Mouse (Mus musculus): Measurements from ENCODE around the gene Mnx1. TPM values are rescaled to one million over a fixed set of nuclear protein-coding genes. Genes with fewer than 3 reads are reported as not detected.

Mnx1 gene
- polyA plus RNA-seq, 2 experiments: not detected

GRCm38 (mm10) chr5:29471855-29472665 lies 6.2 kb downstream of the Mnx1 start:
- Histone ChIP-seq H3K4me3 (ENCODE audit: insufficient read depth in 1 of 2, low read depth in 2 of 2, low read length in 2 of 2) (no peak overlapping the region), H3K27ac (no peak overlapping the region), H3K9ac (replicated peaks) (no peak overlapping the region), H3K9me3 (ENCODE audit: control insufficient read depth, low read length) (no peaks in the 10 kb centered on the region), H3K36me3 (replicated peaks; ENCODE audit: control insufficient read depth, insufficient read depth, low read depth) (no peaks in the 10 kb centered on the region), H3K27me3 (ENCODE audit: control insufficient read depth, insufficient read depth, low read length) (peaks cover 98% of the 10 kb centered on the region), H3K4me1 (replicated peaks; ENCODE audit: control insufficient read depth in 2 of 2, insufficient read depth in 2 of 2, low read length in 1 of 2) (no peaks in the 10 kb centered on the region), H3K4me2 (ENCODE audit: low read depth) (no peak overlapping the region)
- DNase-seq (ENCODE audit: low read depth in 3 of 3, low spot score in 3 of 3) (no peak), ATAC-seq (ENCODE audit: insufficient read depth) (no peak)
- TF ChIP-seq CTCF (IDR thresholded peaks at IDR 0.05; ENCODE audit: low read depth) (no peak), EP300 (IDR thresholded peaks at IDR 0.05; ENCODE audit: low read depth) (no peak)
- 3% methylated on average over 22 of the region's 22 CpGs for WGBS (ENCODE audit: insufficient replicate concordance)

- Histone ChIP-seq H3K27me3 (ENCODE audit: control insufficient read depth, insufficient read depth, low read length) (peaks cover 98% of the 10 kb centered on the region), H3K9me3 (ENCODE audit: control insufficient read depth, low read length) (no peaks in the 10 kb centered on the region), H3K4me2 (ENCODE audit: low read depth) (no peak overlapping the region), H3K4me3 (ENCODE audit: insufficient read depth in 1 of 2, low read depth in 2 of 2, low read length in 2 of 2) (no peak overlapping the region), H3K9ac (replicated peaks) (no peak overlapping the region), H3K4me1 (replicated peaks; ENCODE audit: control insufficient read depth in 2 of 2, insufficient read depth in 2 of 2, low read length in 1 of 2) (no peaks in the 10 kb centered on the region), H3K36me3 (replicated peaks; ENCODE audit: control insufficient read depth, insufficient read depth, low read depth) (no peaks in the 10 kb centered on the region), H3K27ac (no peak overlapping the region)
- no peak for DNase-seq (ENCODE audit: low read depth in 3 of 3, low spot score in 3 of 3)
- TF ChIP-seq CTCF (IDR thresholded peaks at IDR 0.05; ENCODE audit: low read depth) (no peak), EP300 (IDR thresholded peaks at IDR 0.05; ENCODE audit: low read depth) (no peak)
- no peak for ATAC-seq (ENCODE audit: insufficient read depth)
- 2% methylated on average over 11 of the region's 11 CpGs for WGBS (ENCODE audit: insufficient replicate concordance)
Observed at GRCm38 (mm10) chr5:29471396-29471795, 6.9 kb downstream of the Mnx1 start.

GRCm38 (mm10) chr5:29470851-29471394 lies 7.3 kb downstream of the Mnx1 start:
- Histone ChIP-seq H3K4me1 (replicated peaks; ENCODE audit: control insufficient read depth in 2 of 2, insufficient read depth in 2 of 2, low read length in 1 of 2) (no peaks in the 10 kb centered on the region), H3K4me2 (ENCODE audit: low read depth) (no peak overlapping the region), H3K36me3 (replicated peaks; ENCODE audit: control insufficient read depth, insufficient read depth, low read depth) (no peaks in the 10 kb centered on the region), H3K9me3 (ENCODE audit: control insufficient read depth, low read length) (no peaks in the 10 kb centered on the region), H3K4me3 (ENCODE audit: insufficient read depth in 1 of 2, low read depth in 2 of 2, low read length in 2 of 2) (no peak overlapping the region), H3K27ac (no peak overlapping the region), H3K27me3 (ENCODE audit: control insufficient read depth, insufficient read depth, low read length) (peaks cover 94% of the 10 kb centered on the region), H3K9ac (replicated peaks) (no peak overlapping the region)
- no peak for DNase-seq (ENCODE audit: low read depth in 3 of 3, low spot score in 3 of 3)
- 6% methylated on average over 20 of the region's 20 CpGs for WGBS (ENCODE audit: insufficient replicate concordance)
- TF ChIP-seq EP300 (IDR thresholded peaks at IDR 0.05; ENCODE audit: low read depth) (no peak), CTCF (IDR thresholded peaks at IDR 0.05; ENCODE audit: low read depth) (no peak)
- no peak for ATAC-seq (ENCODE audit: insufficient read depth)

GRCm38 (mm10) chr5:29470271-29470670 lies 8.0 kb downstream of the Mnx1 start:
- H3K9me3 ChIP-seq (ENCODE audit: control insufficient read depth, low read length): no peaks in the 10 kb centered on the region
- 20% methylated on average over 5 of the region's 5 CpGs for WGBS (ENCODE audit: insufficient replicate concordance)
- H3K27ac ChIP-seq: no peak overlapping the region
- ATAC-seq (ENCODE audit: insufficient read depth) (no peak), DNase-seq (ENCODE audit: low read depth in 3 of 3, low spot score in 3 of 3) (no peak)
- TF ChIP-seq CTCF (IDR thresholded peaks at IDR 0.05; ENCODE audit: low read depth) (no peak), EP300 (IDR thresholded peaks at IDR 0.05; ENCODE audit: low read depth) (no peak)
- H3K9ac ChIP-seq (replicated peaks): no peak overlapping the region
- H3K4me1 ChIP-seq (replicated peaks; ENCODE audit: control insufficient read depth in 2 of 2, insufficient read depth in 2 of 2, low read length in 1 of 2): no peaks in the 10 kb centered on the region
- peaks cover 87% of the 10 kb centered on the region for H3K27me3 ChIP-seq (ENCODE audit: control insufficient read depth, insufficient read depth, low read length)
- no peak overlapping the region for H3K4me2 ChIP-seq (ENCODE audit: low read depth)
- no peaks in the 10 kb centered on the region for H3K36me3 ChIP-seq (replicated peaks; ENCODE audit: control insufficient read depth, insufficient read depth, low read depth)
- no peak overlapping the region for H3K4me3 ChIP-seq (ENCODE audit: insufficient read depth in 1 of 2, low read depth in 2 of 2, low read length in 2 of 2)

DNA sequence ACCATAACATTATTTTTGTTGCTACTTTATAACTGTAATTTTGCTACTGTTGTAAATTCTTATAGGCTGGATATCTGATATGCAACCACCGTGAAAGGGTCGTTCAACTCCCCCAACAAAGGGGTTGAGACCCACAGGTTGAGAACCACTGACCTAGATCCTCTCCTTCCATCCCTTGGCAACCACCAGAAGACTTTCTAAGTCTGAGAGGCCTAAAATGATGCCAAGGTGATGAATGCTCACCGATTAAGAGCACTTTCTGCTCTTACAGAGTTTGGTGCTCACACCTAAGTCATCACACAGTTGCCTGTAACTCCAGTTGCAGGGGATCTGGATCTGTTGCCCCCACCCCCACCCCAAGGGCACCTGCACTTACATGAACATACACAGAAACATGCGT lies 8.8 kb downstream of the Mnx1 start:
- TF ChIP-seq CTCF (IDR thresholded peaks at IDR 0.05; ENCODE audit: low read depth) (no peak), EP300 (IDR thresholded peaks at IDR 0.05; ENCODE audit: low read depth) (no peak)
- ATAC-seq (ENCODE audit: insufficient read depth): no peak
- Histone ChIP-seq H3K9ac (replicated peaks) (no peak overlapping the region), H3K4me2 (ENCODE audit: low read depth) (no peak overlapping the region), H3K27me3 (ENCODE audit: control insufficient read depth, insufficient read depth, low read length) (peaks cover 80% of the 10 kb centered on the region), H3K27ac (no peak overlapping the region), H3K9me3 (ENCODE audit: control insufficient read depth, low read length) (no peaks in the 10 kb centered on the region), H3K36me3 (replicated peaks; ENCODE audit: control insufficient read depth, insufficient read depth, low read depth) (no peaks in the 10 kb centered on the region), H3K4me3 (ENCODE audit: insufficient read depth in 1 of 2, low read depth in 2 of 2, low read length in 2 of 2) (no peak overlapping the region), H3K4me1 (replicated peaks; ENCODE audit: control insufficient read depth in 2 of 2, insufficient read depth in 2 of 2, low read length in 1 of 2) (no peaks in the 10 kb centered on the region)
- WGBS (ENCODE audit: insufficient replicate concordance): 11% methylated on average over 4 of the region's 4 CpGs
- DNase-seq (ENCODE audit: low read depth in 3 of 3, low spot score in 3 of 3): no peak
